Mouse (Mus musculus) CH12.LX (cell line): Measurements from ENCODE around the gene Celf2. TPM values are rescaled to one million over a fixed set of nuclear protein-coding genes. Genes with fewer than 3 reads are reported as not detected.

ENCODE experiments used
- DNase-seq: peaks from one replicate; pipeline ENCODE4 v3.0.0-alpha.2; 2013; ENCODE audit errors: extremely low read depth
- H3K27ac ChIP-seq: 2 replicates; pipeline ENCODE4 v1.5.1; 2012; ENCODE audit warnings: low read depth, mild to moderate bottlenecking, control low read depth, moderate library complexity; ENCODE audit not compliant: insufficient read depth
- H3K27me3 ChIP-seq: replicated peaks from 2 replicates; pipeline ENCODE3; 2012; ENCODE audit warnings: inconsistent platforms
- H3K36me3 ChIP-seq, 2 experiments: replicated peaks in 1 of 2; 2 replicates each; pipeline versions ENCODE3 to v1.6.1; 2012; ENCODE audit warnings: inconsistent platforms in 1 of 2, low read length in 1 of 2, mild to moderate bottlenecking in 1 of 2, mixed read lengths in 1 of 2, moderate library complexity in 1 of 2; ENCODE audit not compliant: control insufficient read depth in 1 of 2, insufficient read depth in 1 of 2
- H3K4me1 ChIP-seq, 2 experiments: 2 replicates each; pipeline ENCODE4 v1.6.1; 2012; ENCODE audit warnings: inconsistent platforms in 1 of 2, moderate library complexity in 1 of 2; ENCODE audit not compliant: insufficient read depth in 2 of 2, control insufficient read depth in 1 of 2
- H3K4me2 ChIP-seq: 2 replicates; pipeline ENCODE4 v1.6.1; 2012; ENCODE audit warnings: low read depth, mild to moderate bottlenecking, control low read depth; ENCODE audit not compliant: poor library complexity, insufficient read depth, severe bottlenecking
- H3K4me3 ChIP-seq, 3 experiments: fragments of 150-350 bp in 1 of 3; sonication (generic) in 1 of 3; replicated peaks in 1 of 3; 2 replicates each; pipeline versions ENCODE3 to v1.5.1; 2011 to 2012; ENCODE audit warnings: low read depth in 2 of 3, low read length in 2 of 3, mild to moderate bottlenecking in 2 of 3, moderate library complexity in 2 of 3, control low read depth in 1 of 3, improper control_type of control experiment in 1 of 3, inconsistent platforms in 1 of 3, mixed read lengths in 1 of 3; ENCODE audit not compliant: poor library complexity in 1 of 3
- H3K79me2 ChIP-seq: replicated peaks from 2 replicates; pipeline ENCODE4 v1.6.1; 2012; ENCODE audit warnings: mild to moderate bottlenecking, moderate library complexity; ENCODE audit not compliant: control insufficient read depth, poor library complexity, insufficient read depth, severe bottlenecking; ENCODE audit errors: extremely low read depth
- H3K9ac ChIP-seq: 2 replicates; pipeline ENCODE4 v1.6.1; 2012; ENCODE audit warnings: low read depth, mild to moderate bottlenecking, control low read depth, moderate library complexity; ENCODE audit not compliant: insufficient read depth
- H3K9me3 ChIP-seq: replicated peaks from 2 replicates; pipeline ENCODE3; 2012; ENCODE audit warnings: low read length, inconsistent platforms, mixed read lengths
- BHLHE40 ChIP-seq: IDR thresholded peaks from 2 replicates; pipeline ENCODE4 v1.6.1; 2011; ENCODE audit warnings: mild to moderate bottlenecking, low read depth, low read length, improper control_type of control experiment
- CHD1 ChIP-seq: IDR thresholded peaks from 2 replicates; pipeline ENCODE4 v1.6.1; 2012; ENCODE audit warnings: low read depth, low read length, improper control_type of control experiment, inconsistent platforms
- CHD2 ChIP-seq: IDR thresholded peaks from 2 replicates; pipeline ENCODE4 v1.6.1; 2011; ENCODE audit warnings: low read length, improper control_type of control experiment
- CTCF ChIP-seq, 2 experiments: IDR thresholded peaks in 1 of 2; conservative IDR thresholded peaks in 1 of 2; 2 replicates each; pipeline ENCODE4 v1.5.1; 2011 to 2012; ENCODE audit warnings: low read depth in 2 of 2, low read length in 2 of 2, improper control_type of control experiment in 1 of 2, inconsistent platforms in 1 of 2, mild to moderate bottlenecking in 1 of 2, moderate library complexity in 1 of 2
- E2F4 ChIP-seq: IDR thresholded peaks from 2 replicates; pipeline ENCODE4 v1.6.1; 2011; ENCODE audit warnings: low read depth, low read length, improper control_type of control experiment; ENCODE audit not compliant: insufficient replicate concordance
- ELF1 ChIP-seq: IDR thresholded peaks from 2 replicates; pipeline ENCODE4 v1.6.1; 2014; ENCODE audit warnings: low read depth, mild to moderate bottlenecking, inconsistent platforms, low read length, improper control_type of control experiment
- EP300 ChIP-seq: IDR thresholded peaks from 2 replicates; pipeline ENCODE4 v1.6.1; 2011; ENCODE audit warnings: low read length, improper control_type of control experiment
- GABPA ChIP-seq: IDR thresholded peaks from 2 replicates; pipeline ENCODE4 v1.6.1; 2012; ENCODE audit warnings: low read depth, low read length, improper control_type of control experiment, inconsistent platforms; ENCODE audit not compliant: insufficient replicate concordance
- HCFC1 ChIP-seq: IDR thresholded peaks from 2 replicates; pipeline ENCODE4 v1.6.1; 2012; ENCODE audit warnings: low read depth, mild to moderate bottlenecking, inconsistent platforms, low read length, improper control_type of control experiment
- IRF4 ChIP-seq: IDR thresholded peaks from 2 replicates; pipeline ENCODE4 v1.6.1; 2014; ENCODE audit warnings: low read depth, mild to moderate bottlenecking, inconsistent platforms, low read length, improper control_type of control experiment
- JUN ChIP-seq: IDR thresholded peaks from 2 replicates; pipeline ENCODE4 v1.6.1; 2011; ENCODE audit warnings: low read depth, mild to moderate bottlenecking, low read length, improper control_type of control experiment, moderate library complexity; ENCODE audit not compliant: insufficient read depth
- JUND ChIP-seq: conservative IDR thresholded peaks from 2 replicates; pipeline ENCODE4 v1.6.1; 2011; ENCODE audit warnings: low read depth, low read length, improper control_type of control experiment
- KAT2A ChIP-seq: IDR thresholded peaks from 2 replicates; pipeline ENCODE4 v1.6.1; 2012; ENCODE audit warnings: low read length, improper control_type of control experiment, inconsistent platforms; ENCODE audit not compliant: insufficient replicate concordance
- MAFK ChIP-seq: IDR thresholded peaks from 2 replicates; pipeline ENCODE4 v1.6.1; 2011; ENCODE audit warnings: low read length, improper control_type of control experiment; ENCODE audit not compliant: insufficient replicate concordance
- MAX ChIP-seq: IDR thresholded peaks from 2 replicates; pipeline ENCODE4 v1.6.1; 2011; ENCODE audit warnings: low read length, improper control_type of control experiment
- MAZ ChIP-seq: IDR thresholded peaks from 2 replicates; pipeline ENCODE4 v1.6.1; 2012; ENCODE audit warnings: low read depth, mild to moderate bottlenecking, inconsistent platforms, low read length, improper control_type of control experiment, moderate library complexity
- MEF2A ChIP-seq: IDR thresholded peaks from 2 replicates; pipeline ENCODE4 v1.6.1; 2014; ENCODE audit warnings: low read depth, mild to moderate bottlenecking, inconsistent platforms, low read length, improper control_type of control experiment, borderline replicate concordance
- MXI1 ChIP-seq: IDR thresholded peaks from 2 replicates; pipeline ENCODE4 v1.6.1; 2011; ENCODE audit warnings: mild to moderate bottlenecking, low read depth, low read length, improper control_type of control experiment
- MYC ChIP-seq: IDR thresholded peaks from 2 replicates; pipeline ENCODE4 v1.6.1; 2011; ENCODE audit warnings: low read depth, mild to moderate bottlenecking, improper control_type of control experiment, low read length
- NELFE ChIP-seq: IDR thresholded peaks from 2 replicates; pipeline ENCODE4 v1.6.1; 2011; ENCODE audit warnings: low read depth, low read length, improper control_type of control experiment
- NRF1 ChIP-seq: IDR thresholded peaks from 2 replicates; pipeline ENCODE4 v1.6.1; 2014; ENCODE audit warnings: low read depth, mild to moderate bottlenecking, inconsistent platforms, low read length, improper control_type of control experiment, moderate library complexity
- PAX5 ChIP-seq: IDR thresholded peaks from 2 replicates; pipeline ENCODE4 v1.6.1; 2012; ENCODE audit warnings: low read length, inconsistent platforms, mixed read lengths
- POLR2A ChIP-seq: IDR thresholded peaks from 2 replicates; pipeline ENCODE4 v1.6.1; 2011; ENCODE audit warnings: low read depth, mild to moderate bottlenecking, improper control_type of control experiment, low read length
- POLR2AphosphoS2 ChIP-seq: IDR thresholded peaks from 2 replicates; pipeline ENCODE4 v1.6.1; 2011; ENCODE audit warnings: low read depth, low read length, improper control_type of control experiment
- RAD21 ChIP-seq: IDR thresholded peaks from 2 replicates; pipeline ENCODE4 v1.6.1; 2011; ENCODE audit warnings: low read depth, mild to moderate bottlenecking, low read length, improper control_type of control experiment, moderate library complexity
- RCOR1 ChIP-seq: conservative IDR thresholded peaks from 2 replicates; pipeline ENCODE4 v1.6.1; 2012; ENCODE audit warnings: low read depth, mild to moderate bottlenecking, inconsistent platforms, low read length, improper control_type of control experiment
- SIN3A ChIP-seq: IDR thresholded peaks from 2 replicates; pipeline ENCODE4 v1.6.1; 2012; ENCODE audit warnings: low read length, improper control_type of control experiment, inconsistent platforms
- SMC3 ChIP-seq: IDR thresholded peaks from 2 replicates; pipeline ENCODE4 v1.6.1; 2011; ENCODE audit warnings: low read depth, low read length, improper control_type of control experiment
- TCF12 ChIP-seq: IDR thresholded peaks from 2 replicates; pipeline ENCODE4 v1.6.1; 2014; ENCODE audit warnings: low read depth, mild to moderate bottlenecking, inconsistent platforms, low read length, improper control_type of control experiment
- USF2 ChIP-seq: conservative IDR thresholded peaks from 2 replicates; pipeline ENCODE4 v1.6.1; 2011; ENCODE audit warnings: low read depth, low read length, improper control_type of control experiment
- ZC3H11A ChIP-seq: IDR thresholded peaks from 2 replicates; pipeline ENCODE4 v1.6.1; 2012; ENCODE audit warnings: low read depth, mild to moderate bottlenecking, inconsistent platforms, low read length, improper control_type of control experiment
- ZKSCAN1 ChIP-seq: IDR thresholded peaks from 2 replicates; pipeline ENCODE4 v1.6.1; 2012; ENCODE audit warnings: low read depth, inconsistent platforms, low read length, improper control_type of control experiment, borderline replicate concordance
- ZMIZ1 ChIP-seq: IDR thresholded peaks from 2 replicates; pipeline ENCODE4 v1.6.1; 2012; ENCODE audit warnings: low read depth, mild to moderate bottlenecking, inconsistent platforms, low read length, improper control_type of control experiment
- ZNF384 ChIP-seq: IDR thresholded peaks from 2 replicates; pipeline ENCODE4 v1.6.1; 2012; ENCODE audit warnings: low read depth, low read length, improper control_type of control experiment, inconsistent platforms
- dilution Hi-C: fragments of 300-500 bp; cut with MboI; formaldehyde crosslinking; loops from 2 replicates; pipeline ENCODE4 v1.14.3; 2020; ENCODE audit warnings: low sequenced_read_pairs; ENCODE audit not compliant: extremely low pct_unique_long_range_greater_than_20kb, extremely low pct_ligation_motif_present
- in situ Hi-C: fragments of 300-500 bp; cut with MboI; formaldehyde crosslinking; loops from 3 replicates; pipeline ENCODE4 v1.14.3; 2019; ENCODE audit warnings: low sequenced_read_pairs, low pct_ligation_motif_present, low pct_unique_long_range_greater_than_20kb, mixed read lengths
- polyA plus RNA-seq: library from polyadenylated mRNA; unstranded; fragments of >175 nt; gene quantifications from 2 replicates; pipeline ENCODE4 v1.2.1, GENCODE M21; 2012; ENCODE audit warnings: low read depth; ENCODE audit not compliant: insufficient read length
- total RNA-seq, 2 experiments: library from RNA; depleted of rRNA; stranded (reverse); fragments of 300-350 nt in 1 of 2; fragments of >200 nt in 1 of 2; gene quantifications; 2 replicates each; pipeline ENCODE4 v1.2.3; 2012 to 2014

Celf2 gene
- total and polyA plus RNA-seq, 3 experiments, result 51.0 to 143 (median 103) TPM

DNA sequence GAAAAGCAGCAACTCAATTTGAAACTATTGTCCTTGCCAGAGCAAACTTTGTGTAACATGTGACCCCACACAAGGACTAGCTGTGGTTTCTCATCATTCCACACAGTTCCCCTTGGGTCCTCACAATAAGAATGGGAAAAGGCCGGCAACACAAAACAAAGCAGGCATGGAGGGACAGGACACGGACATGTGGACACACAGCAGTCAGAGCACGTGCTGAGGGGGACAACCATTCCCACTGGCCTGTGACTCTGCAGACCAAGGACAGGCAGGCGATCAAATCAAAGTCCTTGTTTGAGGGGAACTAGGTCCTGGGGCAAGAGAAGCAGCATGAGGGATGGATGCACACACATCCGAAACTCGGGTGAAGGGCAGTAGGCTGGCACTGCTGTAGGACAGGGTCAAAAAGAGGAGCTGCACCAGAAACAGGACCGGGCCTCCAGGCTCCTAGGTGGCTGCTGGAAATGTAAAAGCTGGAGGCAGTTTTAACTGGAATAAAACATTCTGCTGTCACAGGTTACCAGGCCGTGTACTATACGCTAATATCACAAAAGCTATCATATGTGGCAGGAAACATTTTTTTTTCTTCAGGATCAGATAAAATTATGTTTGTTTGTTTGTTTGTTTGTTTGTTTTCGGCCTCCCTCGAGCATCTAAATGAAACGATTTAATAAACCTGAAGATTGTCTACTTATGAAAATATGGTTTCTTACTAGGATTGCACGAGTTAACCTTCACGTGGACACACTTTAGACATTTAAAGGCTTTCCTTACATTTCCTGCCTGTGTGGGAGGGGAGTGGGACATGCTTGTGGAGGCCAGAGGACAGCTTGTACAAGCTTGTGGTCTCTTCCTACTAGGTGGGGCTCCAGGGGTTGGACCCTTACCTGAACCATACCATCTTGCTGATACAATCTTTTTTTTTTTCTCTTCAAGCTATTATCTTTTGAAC lies 950.8 kb downstream of the Celf2 start (continued):
- TF ChIP-seq KAT2A (0 out of 2 replicates have a peak, but pooled peaks have one; percentile 29), NELFE (no peak)

DNA sequence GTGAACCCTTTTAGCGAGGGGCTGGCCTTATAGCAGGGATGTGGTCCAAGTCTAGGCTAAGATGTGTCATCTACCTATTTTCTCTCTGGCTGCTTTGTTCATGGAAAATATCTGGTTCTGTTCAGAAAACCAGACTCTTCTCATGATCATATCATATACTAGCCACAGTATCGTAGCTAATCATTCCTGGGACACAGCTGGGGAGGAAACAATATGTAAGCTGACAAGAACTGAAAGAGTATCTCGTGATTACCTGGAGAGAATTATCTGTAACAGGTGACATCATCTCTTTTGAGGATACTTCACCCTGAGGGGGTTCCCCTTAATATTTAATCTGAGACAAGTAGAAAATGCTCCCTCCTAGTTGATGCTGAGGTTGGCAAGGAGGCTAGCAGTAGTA lies 951.6 kb downstream of the Celf2 start:
- in situ Hi-C loops, result loop anchor here (10.0 to 25.0 kb wide), 2 partner anchors 123 to 345 kb away; partner anchors contain the start of gene Echdc3
- Histone ChIP-seq H3K9me3 (no peaks in the 10 kb centered on the region), H3K36me3 (peaks cover 39 to 65% of the 10 kb centered on the region in 2 experiments), H3K27ac (peak overlapping the region; percentile 94), H3K79me2 (peaks cover 8% of the 10 kb centered on the region; the same call in 1 of the 2 replicates), H3K4me1 (peaks cover 29 to 82% of the 10 kb centered on the region in 2 experiments), H3K4me3 (no peak overlapping the region), H3K9ac (peak overlapping the region; percentile 3; the same call in 1 of the 2 replicates), H3K4me2 (peak overlapping the region; percentile 37), H3K27me3 (no peaks in the 10 kb centered on the region)
- DNase-seq, result peak; percentile 94
- dilution Hi-C loops, result no loop called here
- TF ChIP-seq KAT2A (peak; percentile 37; the same call in 1 of the 2 replicates), RAD21 (peak; percentile 4), USF2 (no peak), TCF12 (peak; percentile 89), CHD2 (peak; percentile 82), ZNF384 (peak; percentile 51; the same call in 1 of the 2 replicates), RCOR1 (peak; percentile 98), PAX5 (no peak), CTCF (conservative IDR thresholded peaks at IDR 0.05 in 1 of 2, IDR thresholded peaks at IDR 0.05 in 1 of 2; ENCODE audit: low read depth in 2 of 2, low read length in 2 of 2) (no peak), MYC (peak; percentile 61; the same call in 1 of the 2 replicates), NELFE (no peak), CHD1 (no peak), SMC3 (no peak), ZMIZ1 (peak; percentile 64; the same call in 1 of the 2 replicates), E2F4 (0 out of 2 replicates have a peak, but pooled peaks have one; percentile 69), IRF4 (peak; percentile 93), MXI1 (no peak; the same call in 1 of the 2 replicates), MAFK (peak; percentile 75), POLR2AphosphoS2 (no peak), NRF1 (0 out of 2 replicates have a peak, but pooled peaks have one; percentile 14), JUN (peak; percentile 97), MAX (no peak), ZC3H11A (no peak), EP300 (peak; percentile 96), POLR2A (no peak; the same call in 1 of the 2 replicates), MEF2A (peak; percentile 96), JUND (peak; percentile 91), SIN3A (peak; percentile 86), GABPA (0 out of 2 replicates have a peak, but pooled peaks have one; percentile 6), BHLHE40 (peak; percentile 99), HCFC1 (0 out of 2 replicates have a peak, but pooled peaks have one; percentile 21), MAZ (peak; percentile 64; the same call in 1 of the 2 replicates), ZKSCAN1 (no peak), ELF1 (no peak)
